Mouse (Mus musculus): ENCODE measurements at regions not wholly inside any gene's neighbourhood (a gene's known extent, or its start where the extent isn't known, plus 50 kb on each side); places are given as distances from the start of the nearest gene placed in this dataset. TPM values are rescaled to one million over a fixed set of nuclear protein-coding genes. Genes with fewer than 3 reads are reported as not detected.

- no peak overlapping the region for H3K4me3 ChIP-seq (replicated peaks; ENCODE audit: low read depth, low read length)
- no peaks in the 10 kb centered on the region for H3K4me1 ChIP-seq (replicated peaks; ENCODE audit: insufficient read depth, low read length)
- no peaks in the 10 kb centered on the region for H3K27me3 ChIP-seq (ENCODE audit: insufficient read depth, low read length)
- H3K4me2 ChIP-seq (ENCODE audit: low read length): no peak overlapping the region
- no peak overlapping the region for H3K9ac ChIP-seq (ENCODE audit: low read depth, low read length)
- H3K9me3 ChIP-seq (replicated peaks; ENCODE audit: low read length): no peaks in the 10 kb centered on the region
- DNase-seq (ENCODE audit: low spot score): no peak
- 59% methylated on average over 5 of the region's 5 CpGs for WGBS
- TF ChIP-seq CTCF (IDR thresholded peaks at IDR 0.05; ENCODE audit: low read depth): no peak
- no peak overlapping the region for H3K27ac ChIP-seq
- no peaks in the 10 kb centered on the region for H3K36me3 ChIP-seq (ENCODE audit: insufficient read depth, low read length)
- ATAC-seq (replicated peaks; ENCODE audit: low FRiP score, low read depth): no peak
These were observed 73.6 kb upstream of the Slc39a10 start for GRCm38 (mm10) chr1:46965996-46966916.

GRCm38 (mm10) chr1:46963973-46964727 is 71.5 kb upstream of the Slc39a10 start:
- H3K36me3 ChIP-seq (ENCODE audit: insufficient read depth, low read length): no peaks in the 10 kb centered on the region
- WGBS: 79% methylated on average over 5 of the region's 5 CpGs
- no peaks in the 10 kb centered on the region for H3K9me3 ChIP-seq (replicated peaks; ENCODE audit: low read length)
- H3K4me3 ChIP-seq (replicated peaks; ENCODE audit: low read depth, low read length): no peak overlapping the region
- DNase-seq (ENCODE audit: low spot score) (no peak), ATAC-seq (replicated peaks; ENCODE audit: low FRiP score, low read depth) (no peak)
- no peak overlapping the region for H3K9ac ChIP-seq (ENCODE audit: low read depth, low read length)
- no peak overlapping the region for H3K4me2 ChIP-seq (ENCODE audit: low read length)
- H3K27me3 ChIP-seq (ENCODE audit: insufficient read depth, low read length): no peaks in the 10 kb centered on the region
- no peak for TF ChIP-seq CTCF (IDR thresholded peaks at IDR 0.05; ENCODE audit: low read depth)
- H3K27ac ChIP-seq: no peak overlapping the region
- H3K4me1 ChIP-seq (replicated peaks; ENCODE audit: insufficient read depth, low read length): no peaks in the 10 kb centered on the region

Small RNA genes lying in the stretch of these regions (microRNA-seq; reads per million reads assigned to microRNA genes)
- not detected for gene Mir6350

Data from kidney, postnatal 0 days (tissue).